Mouse (Mus musculus) heart, embryonic 16.5 days (tissue): ENCODE results near the gene Zfp42. TPM values are rescaled to one million over a fixed set of nuclear protein-coding genes. Genes with fewer than 3 reads are reported as not detected.
"Not testable (repeated sequence)": the region's sequence is repeated elsewhere in the genome, so short reads cannot be mapped to it uniquely, and the experiment has no call there.

Experiments used
- ATAC-seq: fragments of 200-750 bp; cut with Nextera tagmentation; replicated peaks from 2 replicates; pipeline ENCODE4 v1.8.0; 2017; ENCODE audit warnings: moderate number of reproducible peaks; ENCODE audit not compliant: insufficient read depth, low FRiP score; ENCODE audit errors: extremely low read depth
- H3K27ac ChIP-seq: fragments of 300-500 bp; sonication (generic); 2 replicates; pipeline ENCODE4 v1.5.1; 2014; ENCODE audit warnings: mild to moderate bottlenecking, low read length, control low read depth, moderate library complexity
- H3K27me3 ChIP-seq: fragments of 300-500 bp; sonication (generic); 2 replicates; pipeline ENCODE4 v1.6.1; 2014; ENCODE audit warnings: low read length, mixed read lengths; ENCODE audit not compliant: control insufficient read depth, insufficient read depth
- H3K36me3 ChIP-seq: fragments of 300-500 bp; sonication (generic); 2 replicates; pipeline ENCODE4 v1.6.1; 2014; ENCODE audit not compliant: control insufficient read depth, insufficient read depth
- H3K4me1 ChIP-seq: fragments of 300-500 bp; sonication (generic); 2 replicates; pipeline ENCODE4 v1.6.1; 2014; ENCODE audit warnings: low read length, mixed read lengths; ENCODE audit not compliant: control insufficient read depth, insufficient read depth
- H3K4me2 ChIP-seq: fragments of 300-500 bp; sonication (generic); 2 replicates; pipeline ENCODE4 v1.6.1; 2014; ENCODE audit warnings: low read depth, mild to moderate bottlenecking, control low read depth, low read length
- H3K4me3 ChIP-seq: fragments of 300-500 bp; sonication (generic); 2 replicates; pipeline ENCODE4 v1.5.1; 2014; ENCODE audit warnings: mild to moderate bottlenecking, control low read depth, low read length
- H3K9ac ChIP-seq: fragments of 300-500 bp; sonication (generic); 2 replicates; pipeline ENCODE4 v1.6.1; 2014; ENCODE audit warnings: low read length, control low read depth
- H3K9me3 ChIP-seq: fragments of 300-500 bp; sonication (generic); replicated peaks from 2 replicates; pipeline ENCODE4 v1.6.1; 2016; ENCODE audit warnings: low read length; ENCODE audit not compliant: control insufficient read depth
- WGBS: fragments of 180-500 bp; shearing (Covaris S2); extraction: QIAGEN DNeasy Blood & Tissue Kit; methylation state at CpG from one replicate; pipeline ENCODE4 v1.1.7; 2014; 5-methylcytosine and 5-hydroxymethylcytosine counted together
- polyA plus RNA-seq: library from polyadenylated mRNA; unstranded; fragments of >200 nt; fragmentation: Nextera tagmentation; extraction: Ambion mirVana; gene quantifications from 2 replicates; pipeline ENCODE4 v1.2.1, GENCODE M21; 2015

The Zfp42 gene
- not detected in 2 replicates for polyA plus RNA-seq

GRCm38 (mm10) chr8:43306896-43307295, at the start of gene Zfp42:
TSS of gene Zfp42 (minus strand) at chr8:43306980.
- H3K4me3 ChIP-seq: no peak within 1 kb of the TSS

DNA sequence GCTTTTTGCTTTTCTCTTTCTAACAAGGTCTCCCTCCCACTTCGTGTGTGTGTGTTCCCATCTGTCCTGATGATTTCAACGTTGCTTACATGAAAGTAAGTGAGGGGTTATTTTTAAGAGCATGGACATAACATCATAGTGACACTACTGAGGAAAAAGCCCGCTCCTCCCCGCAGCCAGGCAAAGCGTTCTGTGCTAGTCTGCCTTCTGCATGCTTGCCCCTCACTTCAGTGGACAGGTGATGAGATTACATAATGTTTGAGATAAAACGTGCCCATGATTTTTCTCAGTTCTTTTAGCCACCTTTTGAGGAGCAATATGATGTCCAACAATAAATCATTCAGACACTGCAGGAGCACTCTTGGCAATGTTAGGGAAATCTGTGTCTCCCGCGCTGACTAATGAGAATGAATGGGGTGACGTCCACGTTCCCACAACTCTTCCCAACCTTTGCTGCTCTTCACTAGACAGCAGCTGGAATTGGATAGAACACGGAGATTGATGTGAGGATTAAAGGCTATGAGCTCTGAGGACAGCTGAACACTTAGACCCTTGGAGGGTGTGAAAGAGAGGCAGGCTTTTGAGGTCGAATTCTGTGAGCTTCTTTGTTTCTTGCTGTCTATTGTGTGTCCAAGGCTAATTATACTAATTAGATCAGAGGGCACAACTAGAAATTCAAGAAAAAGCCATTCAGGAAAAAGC, 49.4 kb upstream of the Zfp42 start:
- ATAC-seq: no peak

More at GRCm38 (mm10) chr8:43306896-43307295, at the start of gene Zfp42:
- no peaks in the 10 kb centered on the region for H3K27me3 ChIP-seq
- H3K9ac ChIP-seq: no peak within 1 kb of the TSS
- H3K9me3 ChIP-seq: peaks cover 4% of the 10 kb centered on the region; the same call in 1 of the 2 replicates
- 33% methylated on average over 14 of the region's 14 CpGs for WGBS
- no peaks in the 10 kb centered on the region for H3K4me1 ChIP-seq
- peak within 1 kb of the TSS; percentile 5; the same call in 1 of the 2 replicates for H3K4me2 ChIP-seq
- ATAC-seq: no peak
- no peak within 1 kb of the TSS for H3K27ac ChIP-seq
- H3K36me3 ChIP-seq: no peaks in the 10 kb centered on the region

GRCm38 (mm10) chr8:43352241-43352640, 45.5 kb upstream of the Zfp42 start:
- H3K27ac ChIP-seq, H3K4me3 ChIP-seq: not testable (repeated sequence)

More for the DNA sequence above, 49.4 kb upstream of the Zfp42 start:
- Histone ChIP-seq H3K36me3 (no peaks in the 10 kb centered on the region), H3K4me1 (no peaks in the 10 kb centered on the region), H3K9ac (no peak overlapping the region), H3K4me2 (no peak overlapping the region), H3K27ac (no peak overlapping the region), H3K4me3 (no peak overlapping the region), H3K9me3 (no peaks in the 10 kb centered on the region), H3K27me3 (no peaks in the 10 kb centered on the region)
- WGBS: 68% methylated on average over 12 of the region's 12 CpGs

DNA sequence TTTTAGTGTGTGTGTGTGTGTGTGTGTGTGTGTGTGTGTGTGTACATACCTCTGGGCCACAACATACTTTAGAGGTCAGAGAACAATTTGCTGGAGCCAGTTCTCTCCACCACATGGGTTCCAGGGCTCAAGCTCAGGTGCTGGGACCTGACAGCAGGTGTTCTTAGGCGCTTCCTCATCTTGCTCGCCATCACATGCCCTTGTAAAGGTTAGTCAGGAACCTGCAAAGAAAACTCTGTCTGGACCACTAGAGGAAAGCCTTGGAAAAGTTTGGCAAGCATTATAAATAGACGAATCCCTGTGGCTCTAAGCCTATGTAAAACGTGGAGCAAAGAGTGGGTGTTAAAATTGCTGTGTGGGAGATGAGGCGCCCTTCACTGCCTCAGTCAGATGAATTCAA, 31.8 kb upstream of the Zfp42 start:
- Histone ChIP-seq H3K4me3 (no peak overlapping the region), H3K9me3 (no peaks in the 10 kb centered on the region; the same call in 1 of the 2 replicates), H3K27me3 (no peaks in the 10 kb centered on the region), H3K4me1 (no peaks in the 10 kb centered on the region), H3K9ac (no peak overlapping the region), H3K4me2 (no peak overlapping the region), H3K36me3 (no peaks in the 10 kb centered on the region), H3K27ac (no peak overlapping the region)
- WGBS: 75% methylated on average over 5 of the region's 5 CpGs
- no peak for ATAC-seq

More at GRCm38 (mm10) chr8:43352241-43352640, 45.5 kb upstream of the Zfp42 start:
- not testable (repeated sequence) for H3K9me3 ChIP-seq, H3K36me3 ChIP-seq, ATAC-seq, H3K9ac ChIP-seq, H3K4me1 ChIP-seq, H3K27me3 ChIP-seq, H3K4me2 ChIP-seq

DNA sequence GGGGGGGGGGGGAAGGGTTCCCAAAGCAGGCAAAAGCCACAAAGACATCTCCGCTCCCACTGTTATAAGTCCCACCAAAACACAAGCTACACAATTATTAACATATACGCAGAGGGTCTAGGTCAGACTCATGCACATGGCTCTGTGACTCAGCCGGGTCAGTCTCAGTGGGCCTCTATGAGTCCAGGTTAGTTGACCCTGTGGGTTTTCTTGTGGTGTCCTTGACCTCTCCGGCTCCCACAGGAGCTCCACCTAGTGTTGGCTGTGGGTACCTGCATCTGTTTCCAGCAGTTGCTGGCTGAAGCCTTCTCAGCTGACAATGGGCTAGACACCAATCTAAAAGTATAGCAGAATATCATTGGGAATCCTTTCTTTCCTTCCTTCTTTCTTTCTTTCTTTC, 26.7 kb upstream of the Zfp42 start:
- Histone ChIP-seq H3K36me3 (no peaks in the 10 kb centered on the region), H3K4me1 (no peaks in the 10 kb centered on the region), H3K4me2 (no peak overlapping the region), H3K27ac (no peak overlapping the region), H3K4me3 (no peak overlapping the region), H3K9ac (no peak overlapping the region), H3K27me3 (no peaks in the 10 kb centered on the region), H3K9me3 (no peaks in the 10 kb centered on the region)
- WGBS: 65% methylated on average over 4 of the region's 4 CpGs
- no peak for ATAC-seq

DNA sequence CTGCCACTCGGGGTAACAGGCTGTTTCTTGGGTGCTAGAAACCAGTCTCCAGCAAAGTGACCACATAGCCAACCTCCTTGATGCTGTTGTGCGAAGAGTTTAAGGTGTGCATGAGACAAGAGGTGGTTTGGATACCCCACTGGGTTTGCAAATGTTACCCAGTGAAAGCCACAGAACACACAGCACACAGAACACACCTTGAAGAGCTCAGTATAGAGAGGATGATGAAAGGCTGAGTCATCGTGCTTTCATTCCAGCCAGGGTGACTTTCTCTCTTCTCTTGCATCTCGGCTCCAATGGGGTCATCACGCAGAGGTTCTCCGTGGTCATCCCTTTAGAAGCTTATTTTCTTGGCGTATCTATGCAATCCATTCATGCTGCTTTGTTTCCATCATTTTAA, 24.9 kb upstream of the Zfp42 start:
- Histone ChIP-seq H3K27ac (no peak overlapping the region), H3K4me3 (no peak overlapping the region), H3K27me3 (no peaks in the 10 kb centered on the region), H3K4me1 (no peaks in the 10 kb centered on the region), H3K9ac (no peak overlapping the region), H3K4me2 (no peak overlapping the region), H3K36me3 (no peaks in the 10 kb centered on the region), H3K9me3 (no peaks in the 10 kb centered on the region)
- 87% methylated on average over 7 of the region's 7 CpGs for WGBS
- ATAC-seq: no peak

DNA sequence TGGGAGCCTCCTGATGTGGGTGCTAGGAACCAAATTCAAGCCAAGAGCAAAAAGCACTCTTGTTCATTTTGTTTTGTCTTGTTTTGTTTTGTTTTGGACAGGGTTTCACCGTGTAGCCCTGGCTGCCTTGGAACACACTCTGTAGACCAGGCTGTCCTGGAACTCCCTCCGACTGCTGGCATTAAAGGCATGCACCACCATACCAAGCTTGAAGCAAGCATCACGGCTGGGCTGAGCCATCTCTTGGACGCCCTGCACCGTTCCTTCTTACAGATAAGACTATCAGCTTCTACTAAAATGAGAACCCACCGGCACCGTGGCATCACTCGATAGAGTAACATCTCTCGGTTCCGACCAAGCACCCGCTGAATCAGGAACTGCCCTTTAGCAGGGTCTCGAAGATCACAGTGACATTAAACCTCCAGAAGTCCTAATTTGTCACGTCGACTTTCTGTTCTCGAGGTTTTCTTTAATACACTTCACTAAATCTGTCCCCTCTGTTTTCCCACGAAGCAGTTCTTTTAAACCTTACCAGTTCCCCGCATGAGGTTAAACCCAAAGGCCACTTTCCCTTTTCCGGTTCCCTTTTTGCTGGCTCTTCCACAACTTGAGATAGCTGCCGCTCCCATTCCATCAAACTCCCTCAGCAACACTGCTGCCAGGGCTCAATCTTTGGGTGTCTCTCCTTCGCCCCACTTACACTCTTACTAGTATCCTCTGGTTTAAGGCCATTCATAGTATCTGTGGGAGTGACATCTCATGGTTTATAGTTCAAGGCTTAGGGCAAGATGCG, 23.3 kb upstream of the Zfp42 start:
- 86% methylated on average over 21 of the region's 21 CpGs for WGBS
- Histone ChIP-seq H3K27ac (no peak overlapping the region), H3K27me3 (no peaks in the 10 kb centered on the region), H3K4me1 (no peaks in the 10 kb centered on the region), H3K4me3 (no peak overlapping the region), H3K4me2 (no peak overlapping the region), H3K9me3 (no peaks in the 10 kb centered on the region), H3K36me3 (no peaks in the 10 kb centered on the region), H3K9ac (no peak overlapping the region)
- no peak for ATAC-seq

DNA sequence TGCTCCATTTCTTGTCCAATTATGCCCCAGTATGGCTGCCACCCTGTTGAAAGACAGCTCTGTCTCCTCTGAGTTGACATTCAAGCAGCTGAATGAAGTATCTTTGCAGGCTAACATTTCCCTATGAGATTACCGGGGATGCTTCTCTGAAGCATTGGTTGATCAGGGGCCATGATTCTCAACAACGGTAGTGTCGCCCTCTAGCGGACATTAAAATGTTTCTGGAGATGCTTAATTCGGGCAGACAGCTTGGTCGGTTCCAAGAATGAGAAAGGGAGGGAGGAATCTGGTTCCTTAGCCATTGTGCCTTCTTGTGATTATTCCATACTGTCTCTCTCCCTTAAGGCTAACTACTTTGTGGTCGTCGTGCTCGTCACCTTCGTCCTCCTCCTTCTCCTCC, 21.9 kb upstream of the Zfp42 start:
- Histone ChIP-seq H3K4me3 (no peak overlapping the region), H3K4me2 (no peak overlapping the region), H3K9ac (no peak overlapping the region), H3K27me3 (no peaks in the 10 kb centered on the region), H3K36me3 (no peaks in the 10 kb centered on the region), H3K4me1 (no peaks in the 10 kb centered on the region), H3K27ac (no peak overlapping the region), H3K9me3 (no peaks in the 10 kb centered on the region)
- WGBS: 68% methylated on average over 10 of the region's 10 CpGs
- no peak for ATAC-seq

GRCm38 (mm10) chr8:43320771-43321170, 14.0 kb upstream of the Zfp42 start:
- Histone ChIP-seq H3K4me3 (no peak overlapping the region), H3K27me3 (no peaks in the 10 kb centered on the region), H3K36me3 (no peaks in the 10 kb centered on the region), H3K4me2 (no peak overlapping the region), H3K27ac (no peak overlapping the region), H3K9me3 (no peaks in the 10 kb centered on the region), H3K4me1 (no peaks in the 10 kb centered on the region), H3K9ac (no peak overlapping the region)
- 75% methylated on average over 5 of the region's 5 CpGs for WGBS
- ATAC-seq: no peak
